Mouse (Mus musculus) liver, embryonic 15.5 days (tissue): ENCODE measurements at regions not wholly inside any gene's neighbourhood (a gene's known extent, or its start where the extent isn't known, plus 50 kb on each side); places are given as distances from the start of the nearest gene placed in this dataset.

Source experiments
- ATAC-seq: fragments of 200-750 bp; cut with Nextera tagmentation; 2 replicates; pipeline ENCODE4 v1.8.0; 2017; ENCODE audit warnings: moderate number of reproducible peaks, mild to moderate bottlenecking, moderate library complexity; ENCODE audit not compliant: insufficient read depth
- H3K27ac ChIP-seq: fragments of 300-500 bp; sonication (generic); replicated peaks from 2 replicates; pipeline ENCODE4 v1.5.1; 2015; ENCODE audit warnings: mild to moderate bottlenecking, inconsistent platforms
- H3K27me3 ChIP-seq: fragments of 300-500 bp; sonication (generic); 2 replicates; pipeline ENCODE4 v1.6.1; 2015; ENCODE audit warnings: mild to moderate bottlenecking, inconsistent platforms
- H3K36me3 ChIP-seq: fragments of 300-500 bp; sonication (generic); replicated peaks from 2 replicates; pipeline ENCODE4 v1.6.1; 2015; ENCODE audit warnings: moderate library complexity, mild to moderate bottlenecking, inconsistent platforms
- H3K4me1 ChIP-seq: fragments of 300-500 bp; sonication (generic); replicated peaks from 2 replicates; pipeline ENCODE4 v1.6.1; 2015; ENCODE audit warnings: inconsistent platforms
- H3K4me2 ChIP-seq: fragments of 300-500 bp; sonication (generic); 2 replicates; pipeline ENCODE4 v1.6.1; 2015; ENCODE audit warnings: moderate library complexity, mild to moderate bottlenecking, inconsistent platforms
- H3K4me3 ChIP-seq: fragments of 300-500 bp; sonication (generic); replicated peaks from 2 replicates; pipeline ENCODE4 v1.5.1; 2015; ENCODE audit warnings: mild to moderate bottlenecking, inconsistent platforms
- H3K9ac ChIP-seq: fragments of 300-500 bp; sonication (generic); 2 replicates; pipeline ENCODE4 v1.6.1; 2015; ENCODE audit warnings: moderate library complexity, mild to moderate bottlenecking, inconsistent platforms
- H3K9me3 ChIP-seq: fragments of 300-500 bp; sonication (generic); replicated peaks from 2 replicates; pipeline ENCODE4 v1.6.1; 2016; ENCODE audit warnings: inconsistent platforms
- WGBS: fragments of 180-500 bp; shearing (Covaris S2); methylation state at CpG from one replicate; pipeline ENCODE4 v1.1.7; 2015; ENCODE audit warnings: mixed read lengths; ENCODE audit not compliant: insufficient replicate concordance; 5-methylcytosine and 5-hydroxymethylcytosine counted together

GRCm38 (mm10) chr8:86971736-86972135 lies 86.7 kb upstream of the N4bp1 start:
- Histone ChIP-seq H3K4me3 (no peak overlapping the region), H3K27me3 (no peaks in the 10 kb centered on the region), H3K4me1 (no peaks in the 10 kb centered on the region), H3K4me2 (no peak overlapping the region), H3K36me3 (no peaks in the 10 kb centered on the region), H3K27ac (no peak overlapping the region), H3K9me3 (no peaks in the 10 kb centered on the region), H3K9ac (no peak overlapping the region)
- ATAC-seq, result no peak
- WGBS, result 69% methylated on average over 3 of the region's 3 CpGs

- no peaks in the 10 kb centered on the region for H3K27me3 ChIP-seq
- H3K36me3 ChIP-seq, result no peaks in the 10 kb centered on the region
- H3K4me3 ChIP-seq, result no peak overlapping the region
- no peak overlapping the region for H3K9ac ChIP-seq
- no peak overlapping the region for H3K27ac ChIP-seq
- no peaks in the 10 kb centered on the region for H3K9me3 ChIP-seq
- no peaks in the 10 kb centered on the region for H3K4me1 ChIP-seq
- no peak overlapping the region for H3K4me2 ChIP-seq
- no peak for ATAC-seq
- 44% methylated on average over 2 of the region's 2 CpGs for WGBS
Observed at GRCm38 (mm10) chr8:86969051-86969450, 84.0 kb upstream of the N4bp1 start.

GRCm38 (mm10) chr8:86967891-86968311 lies 82.8 kb upstream of the N4bp1 start:
- H3K9ac ChIP-seq, result no peak overlapping the region
- no peak overlapping the region for H3K4me3 ChIP-seq
- H3K4me1 ChIP-seq, result no peaks in the 10 kb centered on the region
- no peaks in the 10 kb centered on the region for H3K9me3 ChIP-seq
- no peaks in the 10 kb centered on the region for H3K36me3 ChIP-seq
- 34% methylated on average over 3 of the region's 3 CpGs for WGBS
- no peaks in the 10 kb centered on the region for H3K27me3 ChIP-seq
- no peak for ATAC-seq
- no peak overlapping the region for H3K27ac ChIP-seq
- no peak overlapping the region for H3K4me2 ChIP-seq

- no peak overlapping the region for H3K9ac ChIP-seq
- WGBS, result 64% methylated on average over 20 of the region's 20 CpGs
- no peaks in the 10 kb centered on the region for H3K36me3 ChIP-seq
- H3K27me3 ChIP-seq, result no peaks in the 10 kb centered on the region
- ATAC-seq, result no peak
- H3K4me1 ChIP-seq, result no peaks in the 10 kb centered on the region
- H3K9me3 ChIP-seq, result no peaks in the 10 kb centered on the region
- no peak overlapping the region for H3K4me2 ChIP-seq
- H3K27ac ChIP-seq, result no peak overlapping the region
- no peak overlapping the region for H3K4me3 ChIP-seq
Observed at GRCm38 (mm10) chr8:86961218-86962195, 76.4 kb upstream of the N4bp1 start.
